Mouse (Mus musculus) CD4-positive, CD25-positive, alpha-beta regulatory T cell, adult 2 months (primary cell): Measurements from ENCODE around the gene Tspoap1.

Experiments used
- DNase-seq: peaks from one replicate; pipeline ENCODE4 v3.0.0-alpha.2; 2012; ENCODE audit warnings: low read depth, low spot score

Gene Tspoap1

GRCm38 (mm10) chr11:87760301-87761081, at the start of gene Tspoap1:
Gene Tspoap1, plus strand, starts transcription at chr11:87760541.
- DNase-seq = peak; percentile 70

GRCm38 (mm10) chr11:87712188-87712587, 48.2 kb upstream of the Tspoap1 start:
- no peak for DNase-seq

GRCm38 (mm10) chr11:87715999-87716398, 44.3 kb upstream of the Tspoap1 start:
- DNase-seq = no peak

GRCm38 (mm10) chr11:87719526-87719925, 40.8 kb upstream of the Tspoap1 start:
- peak; percentile 48 for DNase-seq

GRCm38 (mm10) chr11:87720324-87720723, 40.0 kb upstream of the Tspoap1 start:
- DNase-seq = peak; percentile 88

GRCm38 (mm10) chr11:87720839-87721238, 39.5 kb upstream of the Tspoap1 start:
- DNase-seq = peak; percentile 88

- DNase-seq = no peak
These were observed 38.2 kb upstream of the Tspoap1 start for GRCm38 (mm10) chr11:87722168-87722567.

- no peak for DNase-seq
These were observed 37.5 kb upstream of the Tspoap1 start for GRCm38 (mm10) chr11:87722891-87723290.

GRCm38 (mm10) chr11:87725515-87725914, 34.8 kb upstream of the Tspoap1 start:
- no peak for DNase-seq

GRCm38 (mm10) chr11:87725964-87726562, 34.3 kb upstream of the Tspoap1 start:
- peak; percentile 44 for DNase-seq

GRCm38 (mm10) chr11:87727021-87727420, 33.3 kb upstream of the Tspoap1 start:
- no peak for DNase-seq

GRCm38 (mm10) chr11:87727471-87727870, 32.9 kb upstream of the Tspoap1 start:
- DNase-seq = no peak

- DNase-seq = no peak
These were observed 31.3 kb upstream of the Tspoap1 start for GRCm38 (mm10) chr11:87728850-87729592.

GRCm38 (mm10) chr11:87729593-87730185, 30.7 kb upstream of the Tspoap1 start:
- no peak for DNase-seq

- no peak for DNase-seq
These were observed 29.6 kb upstream of the Tspoap1 start for GRCm38 (mm10) chr11:87730652-87731310.

- DNase-seq = peak; percentile 67
These were observed 26.0 kb upstream of the Tspoap1 start for GRCm38 (mm10) chr11:87734346-87734745.

- DNase-seq = peak; percentile 9
These were observed 24.6 kb upstream of the Tspoap1 start for GRCm38 (mm10) chr11:87735691-87736090.

- DNase-seq = peak; percentile 69
These were observed 23.6 kb upstream of the Tspoap1 start for GRCm38 (mm10) chr11:87736647-87737134.

- peak; percentile 99 for DNase-seq
These were observed 23.1 kb upstream of the Tspoap1 start, which contains the start of gene Supt4a for GRCm38 (mm10) chr11:87737175-87737740. Gene Supt4a, plus strand, starts transcription at chr11:87737552.

- no peak for DNase-seq
These were observed 16.6 kb upstream of the Tspoap1 start for GRCm38 (mm10) chr11:87743691-87744090.

GRCm38 (mm10) chr11:87744964-87745363, 15.4 kb upstream of the Tspoap1 start:
- DNase-seq = peak; percentile 94
